Mouse (Mus musculus) A20 (cell line): ENCODE measurements at regions not wholly inside any gene's neighbourhood (a gene's known extent, or its start where the extent isn't known, plus 50 kb on each side); places are given as distances from the start of the nearest gene placed in this dataset.

Experiments used
- DNase-seq: peaks from one replicate; pipeline ENCODE4 v3.0.0-alpha.2; 2011; ENCODE audit warnings: low read depth, low spot score

- DNase-seq = no peak
Measured at GRCm38 (mm10) chr1:12318029-12318428, 904.1 kb downstream of the A830018L16Rik start.

- DNase-seq = no peak
Measured at GRCm38 (mm10) chr1:12334186-12334585, 920.3 kb downstream of the A830018L16Rik start.

GRCm38 (mm10) chr1:12344726-12345438 is 931.0 kb downstream of the A830018L16Rik start:
- DNase-seq = no peak

- no peak for DNase-seq
Measured at GRCm38 (mm10) chr1:12345439-12345819, 931.5 kb downstream of the A830018L16Rik start.

GRCm38 (mm10) chr1:12354531-12354930 is 940.6 kb downstream of the A830018L16Rik start:
- no peak for DNase-seq

- no peak for DNase-seq
Measured at GRCm38 (mm10) chr1:12367872-12368271, 954.0 kb downstream of the A830018L16Rik start.

- DNase-seq = no peak
Measured at GRCm38 (mm10) chr1:12372968-12373367, 959.1 kb downstream of the A830018L16Rik start.

GRCm38 (mm10) chr1:12398146-12398884 is 984.4 kb downstream of the A830018L16Rik start:
- DNase-seq = no peak

GRCm38 (mm10) chr1:12405391-12406270 is 991.7 kb downstream of the A830018L16Rik start:
- no peak for DNase-seq

- no peak for DNase-seq
Measured at GRCm38 (mm10) chr1:12409738-12410523, 996.0 kb downstream of the A830018L16Rik start.

GRCm38 (mm10) chr1:12410524-12410886 is 996.6 kb downstream of the A830018L16Rik start:
- no peak for DNase-seq

- DNase-seq = no peak
Measured at GRCm38 (mm10) chr1:12424510-12424909, 1010.6 kb downstream of the A830018L16Rik start.

GRCm38 (mm10) chr1:12437894-12438293 is 1024.0 kb downstream of the A830018L16Rik start:
- no peak for DNase-seq

- DNase-seq = no peak
Measured at GRCm38 (mm10) chr1:12466255-12466654, 1052.3 kb downstream of the A830018L16Rik start.

GRCm38 (mm10) chr1:12478983-12479763 is 1065.3 kb downstream of the A830018L16Rik start:
- DNase-seq = no peak

- DNase-seq = no peak
Measured at GRCm38 (mm10) chr1:12500442-12500841, 1086.5 kb downstream of the A830018L16Rik start.

GRCm38 (mm10) chr1:12507997-12508396 is 1094.1 kb downstream of the A830018L16Rik start:
- no peak for DNase-seq

- no peak for DNase-seq
Measured at GRCm38 (mm10) chr1:12510129-12510816, 1096.4 kb downstream of the A830018L16Rik start.

- no peak for DNase-seq
Measured at GRCm38 (mm10) chr1:12519601-12520000, 1105.7 kb downstream of the A830018L16Rik start.

- DNase-seq = no peak
Measured at GRCm38 (mm10) chr1:12555859-12556258, 1142.0 kb downstream of the A830018L16Rik start.
